Mouse (Mus musculus): ENCODE results near the gene Arhgef7.

- TF ChIP-seq CTCF (IDR thresholded peaks at IDR 0.05; ENCODE audit: low read depth) = no peak
- no peak for TF ChIP-seq EP300 (optimal IDR thresholded peaks at IDR 0.05)
Measured at GRCm38 (mm10) chr8:11735672-11736235, 8.2 kb downstream of the Arhgef7 start.

All from stomach, postnatal 0 days (tissue).